Mouse (Mus musculus) megakaryocyte progenitor cell, adult 5-6 weeks (primary cell): ENCODE data around the gene Nudt9. TPM values are rescaled to one million over a fixed set of nuclear protein-coding genes. Genes with fewer than 3 reads are reported as not detected.

ENCODE experiments used
- ATAC-seq: replicated peaks from 2 replicates; pipeline ENCODE4 v1.8.0; 2016; ENCODE audit warnings: mild to moderate bottlenecking, moderate TSS enrichment, inconsistent platforms; ENCODE audit not compliant: poor library complexity
- total RNA-seq, 2 experiments: library from RNA; stranded (forward) in 1 of 2; stranded (reverse) in 1 of 2; fragments of 157-497, 149-512 nt in 1 of 2; fragments of 200-1000 nt in 1 of 2; gene quantifications; 2 replicates each; pipeline versions ENCODE4 v1.2.3 to v1.2.4; 2015 to 2017

Gene Nudt9
- total RNA-seq, 2 experiments from 2014 or later: 27.6 to 54.8 TPM

- ATAC-seq: peak; percentile 94
Measured at GRCm38 (mm10) chr5:104074388-104074787, 28.3 kb downstream of the Nudt9 start.

DNA sequence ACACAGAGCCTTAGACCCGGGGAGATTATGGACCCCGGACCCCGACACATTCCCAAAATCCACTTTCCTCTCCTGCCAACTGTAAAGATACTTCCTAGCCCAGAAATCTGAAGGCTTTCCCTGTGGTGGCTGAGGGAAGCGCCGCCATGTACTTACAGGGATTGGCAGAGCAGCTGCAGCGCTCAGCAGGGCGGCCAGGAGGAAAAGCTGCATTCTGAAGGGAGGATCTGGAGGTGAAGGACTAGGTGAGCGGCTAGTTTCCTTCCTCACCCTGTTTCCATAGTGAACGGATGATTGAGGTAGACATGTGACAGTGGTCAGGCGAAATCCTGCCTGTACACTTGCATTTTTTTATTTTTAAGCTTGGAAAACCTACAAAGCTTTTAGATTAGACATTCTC is 30.3 kb downstream of the Nudt9 start:
- no peak for ATAC-seq

GRCm38 (mm10) chr5:104077508-104077907 is 31.4 kb downstream of the Nudt9 start, which contains the start of gene Gm17660:
Gene Gm17660 (minus strand): TSS chr5:104077608.
- ATAC-seq: no peak

DNA sequence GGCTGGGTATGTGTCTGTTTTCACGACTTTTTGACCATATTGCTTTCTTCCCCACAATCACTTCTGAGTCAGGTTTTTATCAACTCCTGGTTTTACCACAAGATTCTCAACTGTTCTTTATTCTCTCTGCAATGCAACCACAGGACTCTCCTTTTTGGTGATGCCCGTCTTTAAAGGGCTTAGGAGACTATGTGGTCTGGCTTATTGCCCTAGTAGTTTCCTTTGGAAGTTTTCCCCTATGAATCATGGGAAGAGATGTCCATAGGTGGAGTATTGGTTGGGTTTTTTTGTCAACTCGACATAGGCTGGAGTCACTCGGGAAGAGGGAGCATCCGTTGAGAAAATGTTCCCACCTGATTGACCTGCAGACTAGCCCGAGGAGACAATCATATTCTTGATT is 34.6 kb downstream of the Nudt9 start:
- no peak for ATAC-seq

DNA sequence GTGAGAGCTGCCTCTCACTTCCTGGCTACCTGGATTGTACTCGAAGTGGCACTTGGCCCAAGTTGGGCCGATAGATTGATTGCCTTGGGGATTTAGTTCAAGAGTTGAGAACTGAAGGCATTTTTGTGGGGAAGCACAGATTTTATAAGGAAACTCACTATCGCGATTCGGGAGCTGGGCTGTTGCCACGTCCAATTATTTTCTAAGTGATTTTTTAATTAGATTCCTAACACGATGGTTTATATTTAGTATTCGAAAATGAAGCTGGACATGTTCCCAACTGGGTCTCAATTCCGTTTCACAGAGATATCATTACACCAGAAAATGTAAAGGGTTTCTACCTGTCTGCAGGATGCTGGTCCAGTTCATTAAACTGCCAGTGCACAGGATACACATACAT is 39.3 kb downstream of the Nudt9 start:
- no peak for ATAC-seq

- no peak for ATAC-seq
Measured at GRCm38 (mm10) chr5:104089751-104090150, 43.6 kb downstream of the Nudt9 start.

DNA sequence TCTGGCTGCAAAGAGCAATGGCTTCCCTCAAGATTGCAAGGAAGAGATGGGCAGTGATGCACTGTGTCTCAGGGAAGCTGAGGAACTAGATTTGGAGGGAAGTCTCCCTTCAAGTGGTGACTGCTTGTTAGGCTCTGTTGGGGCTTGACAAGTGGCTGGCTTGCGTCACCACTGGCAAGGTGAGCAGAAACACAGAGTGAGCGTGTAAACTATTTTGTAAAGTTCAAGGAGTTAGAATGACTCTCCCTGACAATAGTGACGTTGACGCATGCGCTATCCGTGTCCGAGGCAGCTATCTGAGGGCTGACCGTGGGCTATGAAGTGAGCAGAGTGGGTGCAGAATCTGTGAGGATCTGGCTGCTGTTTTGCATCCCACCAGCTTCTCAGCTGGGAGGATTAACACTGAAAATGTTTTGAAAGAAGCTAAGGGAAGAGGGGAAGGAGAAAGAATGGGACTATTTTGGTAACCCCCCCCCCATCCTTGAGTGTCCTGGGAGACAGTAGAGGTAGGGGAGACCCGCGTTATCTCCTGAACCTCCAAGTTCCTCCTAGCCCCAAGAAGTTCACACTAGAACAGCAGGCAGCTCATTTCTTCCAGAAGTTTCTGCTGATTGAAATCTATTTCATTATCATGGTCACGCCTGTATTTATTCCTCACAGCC is 49.4 kb downstream of the Nudt9 start:
- no peak for ATAC-seq

DNA sequence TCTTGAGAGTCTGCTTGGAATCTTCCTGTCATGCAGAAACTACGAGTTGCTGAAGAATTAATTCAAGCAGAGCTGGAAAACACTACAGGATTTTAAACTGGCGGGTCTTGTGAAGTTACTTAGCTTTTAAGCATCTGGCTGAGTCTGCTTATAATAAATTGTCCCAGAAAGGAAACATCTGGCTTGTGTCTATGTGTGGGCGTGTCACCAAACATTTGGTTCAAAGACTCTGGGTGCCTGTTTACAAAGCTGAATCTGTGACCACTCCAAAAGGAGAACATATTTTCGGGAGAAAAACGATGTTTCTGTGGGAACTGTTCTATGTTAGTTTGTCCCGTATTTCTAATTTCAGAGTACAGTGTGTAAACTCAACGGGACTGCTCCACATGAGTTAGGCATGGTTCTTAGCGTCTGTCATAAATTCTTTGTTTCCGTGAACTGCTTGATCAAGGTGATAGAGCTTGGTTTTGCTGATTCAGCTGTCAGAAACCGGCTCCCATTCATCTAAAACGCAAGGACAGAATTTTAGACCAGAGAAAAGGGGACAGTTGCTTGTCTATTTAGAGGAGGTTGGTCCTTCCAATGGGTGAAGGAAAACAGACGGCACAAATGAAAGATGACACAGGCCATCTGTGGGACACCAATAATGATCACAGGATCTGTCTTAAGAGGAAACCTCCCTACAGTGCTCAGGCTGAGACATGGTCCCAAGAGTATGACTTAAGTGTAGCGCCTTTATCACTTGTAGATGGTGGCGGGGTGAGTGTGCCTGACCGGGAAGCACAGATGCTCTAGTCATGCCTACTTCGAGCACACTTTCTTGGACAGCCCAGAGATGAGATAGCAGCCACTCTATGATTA is 50.2 kb downstream of the Nudt9 start:
- ATAC-seq: no peak

- no peak for ATAC-seq
Measured at GRCm38 (mm10) chr5:104101678-104102531, 55.8 kb downstream of the Nudt9 start.

DNA sequence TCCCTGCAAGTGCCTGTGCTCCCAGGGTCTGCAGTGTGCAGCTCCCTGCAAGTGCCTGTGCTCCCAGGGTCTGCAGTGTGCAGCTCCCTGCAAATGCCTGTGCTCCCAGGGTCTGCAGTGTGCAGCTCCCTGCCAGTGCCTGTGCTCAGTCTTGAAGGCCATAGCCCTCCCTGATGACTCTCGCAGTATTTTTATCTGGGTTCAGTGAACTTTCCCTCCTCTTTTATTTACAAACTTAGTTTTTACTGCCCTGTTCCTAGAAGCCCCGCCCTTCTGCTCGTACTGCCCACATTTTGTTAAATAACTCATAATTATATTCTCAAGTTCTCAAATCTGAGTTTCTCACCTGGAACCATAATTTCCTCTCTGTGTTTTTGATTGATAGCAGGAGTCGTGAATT is 57.1 kb downstream of the Nudt9 start:
- no peak for ATAC-seq

- no peak for ATAC-seq
Measured at GRCm38 (mm10) chr5:104104111-104104510, 58.0 kb downstream of the Nudt9 start.

- no peak for ATAC-seq
Measured at GRCm38 (mm10) chr5:104108127-104108875, 62.2 kb downstream of the Nudt9 start.

- ATAC-seq: peak; percentile 39
Measured at GRCm38 (mm10) chr5:104108879-104109369, 62.8 kb downstream of the Nudt9 start.

DNA sequence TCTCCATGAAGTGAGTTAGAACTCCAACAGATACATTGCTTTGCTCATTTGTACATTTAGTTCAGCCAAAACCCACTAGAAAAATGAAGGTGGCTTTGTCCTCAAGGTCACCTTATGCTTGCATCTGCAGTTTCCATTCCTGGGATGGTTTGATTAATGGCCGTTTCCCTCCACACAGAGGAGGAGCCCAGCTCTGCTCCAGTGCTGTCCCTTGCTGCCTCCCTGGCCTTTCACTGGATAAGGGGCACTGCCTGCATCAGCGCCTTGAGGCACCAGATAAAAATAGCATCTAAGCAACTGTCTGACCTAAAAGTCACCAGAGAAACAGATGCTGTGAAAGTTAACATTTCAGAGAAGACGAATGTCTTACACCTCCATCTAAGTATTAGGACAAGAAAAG is 63.4 kb downstream of the Nudt9 start:
- ATAC-seq: no peak

DNA sequence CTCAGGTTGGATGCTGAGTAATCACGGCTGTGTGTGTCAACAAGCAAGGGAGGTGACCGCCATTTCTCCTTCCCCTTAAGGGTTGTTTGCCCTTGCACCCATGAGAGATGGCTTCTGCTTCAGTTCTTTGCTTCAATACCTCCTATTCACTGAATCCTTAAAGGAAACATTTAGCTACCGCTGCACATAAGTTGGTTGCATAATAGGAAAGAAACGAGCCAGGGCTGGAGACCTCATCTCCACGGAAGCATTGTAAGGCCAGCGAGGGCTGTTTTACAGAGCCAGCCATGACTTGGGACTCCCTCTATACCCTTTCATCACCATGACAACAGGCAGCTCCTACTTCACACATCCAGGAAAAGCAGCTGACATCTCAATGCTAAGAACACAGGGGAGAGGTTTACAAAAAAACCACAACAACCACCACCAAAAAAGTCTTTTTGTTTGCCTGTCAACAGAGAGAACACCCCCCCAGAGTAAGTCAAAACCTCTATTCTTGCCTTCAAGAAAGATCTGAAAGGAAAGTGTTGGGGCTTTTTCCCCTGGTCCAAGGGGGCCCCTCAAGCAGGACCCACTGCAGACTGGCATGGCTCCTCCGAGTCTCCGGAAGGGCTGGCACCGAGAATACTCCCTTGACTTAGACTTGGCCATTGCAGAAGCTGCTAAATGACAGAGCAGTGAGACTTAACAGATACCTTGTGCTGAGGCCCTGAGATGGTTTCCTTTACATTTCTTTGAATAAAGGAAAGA is 64.2 kb downstream of the Nudt9 start:
- ATAC-seq: no peak

DNA sequence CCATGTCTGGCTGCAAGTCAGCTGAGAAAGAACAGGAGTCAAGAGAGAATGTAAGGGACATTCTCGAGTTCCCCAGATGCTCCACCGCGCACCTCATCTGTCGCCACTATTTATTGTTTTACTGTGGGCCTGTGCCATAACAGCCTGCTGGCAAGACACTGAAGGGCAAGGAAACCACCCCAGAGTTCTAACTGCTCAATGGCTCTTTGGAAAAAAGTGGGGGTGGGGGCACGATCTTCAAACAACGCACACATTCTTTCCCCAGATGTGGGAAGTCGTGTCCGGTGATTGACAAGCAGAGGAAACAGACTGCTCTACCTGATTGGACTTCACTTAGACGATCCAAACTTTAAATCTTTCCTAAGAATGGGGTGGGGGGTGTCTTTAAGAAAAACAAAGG is 65.9 kb downstream of the Nudt9 start:
- ATAC-seq: no peak

- ATAC-seq: 0 out of 2 replicates have a peak, but pooled peaks have one; percentile 26
Measured at GRCm38 (mm10) chr5:104112511-104112910, 66.4 kb downstream of the Nudt9 start.

GRCm38 (mm10) chr5:104113491-104114172 is 67.5 kb downstream of the Nudt9 start, which contains the start of gene Sparcl1:
Gene Sparcl1 (minus strand): TSS chr5:104113733.
- no peak for ATAC-seq
